Mouse (Mus musculus): Measurements from ENCODE around the gene Fam129a. TPM values are rescaled to one million over a fixed set of nuclear protein-coding genes. Genes with fewer than 3 reads are reported as not detected.

The Fam129a gene
- polyA plus RNA-seq, 1 experiment from 2014 or later: 0.33 TPM

- Histone ChIP-seq H3K9ac (ENCODE audit: low read length) (no peak overlapping the region), H3K27me3 (replicated peaks; ENCODE audit: control insufficient read depth, insufficient read depth, low read length) (no peaks in the 10 kb centered on the region), H3K4me2 (ENCODE audit: low read length) (no peak overlapping the region), H3K27ac (ENCODE audit: low read depth, low read length) (no peak overlapping the region), H3K4me1 (ENCODE audit: control insufficient read depth, insufficient read depth, low read length) (no peaks in the 10 kb centered on the region), H3K9me3 (replicated peaks; ENCODE audit: control insufficient read depth, low read length) (no peaks in the 10 kb centered on the region), H3K36me3 (ENCODE audit: control insufficient read depth, insufficient read depth, low read length) (no peaks in the 10 kb centered on the region), H3K4me3 (ENCODE audit: low read depth, low read length) (no peak overlapping the region)
- no peak for DNase-seq (ENCODE audit: low spot score)
- ATAC-seq: no peak
- WGBS: 90% methylated on average over 6 of the region's 6 CpGs
Observed at GRCm38 (mm10) chr1:151581454-151581853, 10.5 kb downstream of the Fam129a start.

GRCm38 (mm10) chr1:151581977-151582376, 11.0 kb downstream of the Fam129a start:
- Histone ChIP-seq H3K4me3 (ENCODE audit: low read depth, low read length) (no peak overlapping the region), H3K9ac (ENCODE audit: low read length) (no peak overlapping the region), H3K27ac (ENCODE audit: low read depth, low read length) (no peak overlapping the region), H3K36me3 (ENCODE audit: control insufficient read depth, insufficient read depth, low read length) (no peaks in the 10 kb centered on the region), H3K4me2 (ENCODE audit: low read length) (no peak overlapping the region), H3K9me3 (replicated peaks; ENCODE audit: control insufficient read depth, low read length) (no peaks in the 10 kb centered on the region), H3K4me1 (ENCODE audit: control insufficient read depth, insufficient read depth, low read length) (no peaks in the 10 kb centered on the region), H3K27me3 (replicated peaks; ENCODE audit: control insufficient read depth, insufficient read depth, low read length) (no peaks in the 10 kb centered on the region)
- 72% methylated on average over 4 of the region's 4 CpGs for WGBS
- no peak for ATAC-seq
- DNase-seq (ENCODE audit: low spot score): no peak

- no peak overlapping the region for H3K4me3 ChIP-seq (ENCODE audit: low read depth, low read length)
- 90% methylated on average over 8 of the region's 8 CpGs for WGBS
- H3K9me3 ChIP-seq (replicated peaks; ENCODE audit: control insufficient read depth, low read length): no peaks in the 10 kb centered on the region
- no peaks in the 10 kb centered on the region for H3K4me1 ChIP-seq (ENCODE audit: control insufficient read depth, insufficient read depth, low read length)
- 0 out of 2 replicates have a peak, but pooled peaks cover 4% of the 10 kb centered on the region for H3K27me3 ChIP-seq (replicated peaks; ENCODE audit: control insufficient read depth, insufficient read depth, low read length)
- ATAC-seq: no peak
- no peak overlapping the region for H3K9ac ChIP-seq (ENCODE audit: low read length)
- no peak overlapping the region for H3K27ac ChIP-seq (ENCODE audit: low read depth, low read length)
- H3K36me3 ChIP-seq (ENCODE audit: control insufficient read depth, insufficient read depth, low read length): no peaks in the 10 kb centered on the region
- no peak overlapping the region for H3K4me2 ChIP-seq (ENCODE audit: low read length)
- DNase-seq (ENCODE audit: low spot score): no peak
Observed at GRCm38 (mm10) chr1:151583457-151584181, 12.6 kb downstream of the Fam129a start.

GRCm38 (mm10) chr1:151584182-151584471, 13.1 kb downstream of the Fam129a start:
- no peak for DNase-seq (ENCODE audit: low spot score)
- H3K4me2 ChIP-seq (ENCODE audit: low read length): no peak overlapping the region
- no peaks in the 10 kb centered on the region for H3K36me3 ChIP-seq (ENCODE audit: control insufficient read depth, insufficient read depth, low read length)
- no peaks in the 10 kb centered on the region for H3K9me3 ChIP-seq (replicated peaks; ENCODE audit: control insufficient read depth, low read length)
- H3K4me1 ChIP-seq (ENCODE audit: control insufficient read depth, insufficient read depth, low read length): no peaks in the 10 kb centered on the region
- no peak overlapping the region for H3K9ac ChIP-seq (ENCODE audit: low read length)
- WGBS: 57% methylated on average over 1 of the region's 1 CpGs
- H3K27me3 ChIP-seq (replicated peaks; ENCODE audit: control insufficient read depth, insufficient read depth, low read length): 0 out of 2 replicates have a peak, but pooled peaks cover 4% of the 10 kb centered on the region
- ATAC-seq: no peak
- H3K4me3 ChIP-seq (ENCODE audit: low read depth, low read length): no peak overlapping the region
- H3K27ac ChIP-seq (ENCODE audit: low read depth, low read length): no peak overlapping the region

- no peak overlapping the region for H3K4me3 ChIP-seq (ENCODE audit: low read depth, low read length)
- WGBS: 84% methylated on average over 11 of the region's 11 CpGs
Observed at GRCm38 (mm10) chr1:151584565-151585216, 13.7 kb downstream of the Fam129a start.

GRCm38 (mm10) chr1:151585647-151586046, 14.7 kb downstream of the Fam129a start:
- DNase-seq (ENCODE audit: low spot score) (no peak), ATAC-seq (no peak)
- Histone ChIP-seq H3K4me3 (ENCODE audit: low read depth, low read length) (no peak overlapping the region), H3K36me3 (ENCODE audit: control insufficient read depth, insufficient read depth, low read length) (no peaks in the 10 kb centered on the region), H3K4me2 (ENCODE audit: low read length) (no peak overlapping the region), H3K27me3 (replicated peaks; ENCODE audit: control insufficient read depth, insufficient read depth, low read length) (0 out of 2 replicates have a peak, but pooled peaks cover 4% of the 10 kb centered on the region), H3K9me3 (replicated peaks; ENCODE audit: control insufficient read depth, low read length) (no peaks in the 10 kb centered on the region), H3K9ac (ENCODE audit: low read length) (no peak overlapping the region), H3K27ac (ENCODE audit: low read depth, low read length) (no peak overlapping the region), H3K4me1 (ENCODE audit: control insufficient read depth, insufficient read depth, low read length) (no peaks in the 10 kb centered on the region)
- WGBS: 46% methylated on average over 4 of the region's 4 CpGs

More at GRCm38 (mm10) chr1:151584565-151585216, 13.7 kb downstream of the Fam129a start:
- H3K27ac ChIP-seq (ENCODE audit: low read depth, low read length): no peak overlapping the region
- ATAC-seq (no peak), DNase-seq (ENCODE audit: low spot score) (no peak)
- H3K4me1 ChIP-seq (ENCODE audit: control insufficient read depth, insufficient read depth, low read length): no peaks in the 10 kb centered on the region
- H3K27me3 ChIP-seq (replicated peaks; ENCODE audit: control insufficient read depth, insufficient read depth, low read length): 0 out of 2 replicates have a peak, but pooled peaks cover 4% of the 10 kb centered on the region
- H3K36me3 ChIP-seq (ENCODE audit: control insufficient read depth, insufficient read depth, low read length): no peaks in the 10 kb centered on the region
- H3K4me2 ChIP-seq (ENCODE audit: low read length): no peak overlapping the region
- no peaks in the 10 kb centered on the region for H3K9me3 ChIP-seq (replicated peaks; ENCODE audit: control insufficient read depth, low read length)
- no peak overlapping the region for H3K9ac ChIP-seq (ENCODE audit: low read length)

GRCm38 (mm10) chr1:151592085-151593017, 21.4 kb downstream of the Fam129a start:
- Histone ChIP-seq H3K9me3 (replicated peaks; ENCODE audit: control insufficient read depth, low read length) (no peaks in the 10 kb centered on the region), H3K27ac (ENCODE audit: low read depth, low read length) (no peak overlapping the region), H3K4me3 (ENCODE audit: low read depth, low read length) (no peak overlapping the region), H3K27me3 (replicated peaks; ENCODE audit: control insufficient read depth, insufficient read depth, low read length) (0 out of 2 replicates have a peak, but pooled peaks cover 4% of the 10 kb centered on the region), H3K4me2 (ENCODE audit: low read length) (no peak overlapping the region), H3K36me3 (ENCODE audit: control insufficient read depth, insufficient read depth, low read length) (no peaks in the 10 kb centered on the region), H3K4me1 (ENCODE audit: control insufficient read depth, insufficient read depth, low read length) (no peaks in the 10 kb centered on the region), H3K9ac (ENCODE audit: low read length) (no peak overlapping the region)
- DNase-seq (ENCODE audit: low spot score): no peak
- 78% methylated on average over 13 of the region's 13 CpGs for WGBS
- ATAC-seq: no peak

GRCm38 (mm10) chr1:151594906-151595305, 23.9 kb downstream of the Fam129a start:
- Histone ChIP-seq H3K4me2 (ENCODE audit: low read length) (no peak overlapping the region), H3K9ac (ENCODE audit: low read length) (no peak overlapping the region), H3K36me3 (ENCODE audit: control insufficient read depth, insufficient read depth, low read length) (no peaks in the 10 kb centered on the region), H3K27ac (ENCODE audit: low read depth, low read length) (no peak overlapping the region), H3K4me1 (ENCODE audit: control insufficient read depth, insufficient read depth, low read length) (no peaks in the 10 kb centered on the region), H3K4me3 (ENCODE audit: low read depth, low read length) (no peak overlapping the region), H3K27me3 (replicated peaks; ENCODE audit: control insufficient read depth, insufficient read depth, low read length) (no peaks in the 10 kb centered on the region), H3K9me3 (replicated peaks; ENCODE audit: control insufficient read depth, low read length) (no peaks in the 10 kb centered on the region)
- 69% methylated on average over 4 of the region's 4 CpGs for WGBS
- DNase-seq (ENCODE audit: low spot score) (no peak), ATAC-seq (no peak)

Measured in forebrain, embryonic 14.5 days (tissue).